Mouse (Mus musculus): ENCODE measurements around the gene Pax5. TPM values are rescaled to one million over a fixed set of nuclear protein-coding genes. Genes with fewer than 3 reads are reported as not detected.

The Pax5 gene
- polyA plus RNA-seq, 1 experiment from 2014 or later = 0.06 TPM

GRCm38 (mm10) chr4:44612392-44612791 lies 97.9 kb downstream of the Pax5 start:
- WGBS (ENCODE audit: insufficient replicate concordance) = 49% methylated on average over 3 of the region's 3 CpGs
- no peak overlapping the region for H3K27ac ChIP-seq
- no peaks in the 10 kb centered on the region for H3K9me3 ChIP-seq (replicated peaks)
- no peaks in the 10 kb centered on the region for H3K4me1 ChIP-seq
- no peaks in the 10 kb centered on the region for H3K27me3 ChIP-seq (replicated peaks)
- H3K36me3 ChIP-seq = no peaks in the 10 kb centered on the region
- H3K4me3 ChIP-seq = no peak overlapping the region
- no peak overlapping the region for H3K4me2 ChIP-seq
- no peak overlapping the region for H3K9ac ChIP-seq
- no peak for ATAC-seq

DNA sequence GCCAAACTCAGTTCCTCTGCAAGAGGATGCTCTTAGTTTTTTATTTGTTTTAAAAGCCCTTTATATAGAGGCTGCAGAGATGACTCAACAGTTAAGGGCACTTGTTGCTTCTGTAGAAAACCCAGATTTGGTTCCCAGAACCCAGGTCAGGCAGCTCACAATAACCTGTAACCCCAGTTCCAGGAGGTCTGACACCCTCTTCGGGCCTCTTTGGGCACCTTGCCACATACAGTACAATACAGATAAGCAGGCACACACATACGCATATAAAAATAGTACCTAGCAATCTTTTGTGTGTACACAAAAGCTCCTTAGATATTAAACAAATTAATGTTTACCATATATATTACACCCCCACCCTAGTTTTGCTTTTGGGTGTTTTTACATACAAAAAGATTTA lies 104.8 kb downstream of the Pax5 start:
- no peak for ATAC-seq
- Histone ChIP-seq H3K9me3 (replicated peaks) (no peaks in the 10 kb centered on the region), H3K4me3 (no peak overlapping the region), H3K36me3 (no peaks in the 10 kb centered on the region), H3K4me1 (no peaks in the 10 kb centered on the region), H3K27ac (no peak overlapping the region), H3K27me3 (replicated peaks) (no peaks in the 10 kb centered on the region), H3K9ac (no peak overlapping the region), H3K4me2 (no peak overlapping the region)
- WGBS (ENCODE audit: insufficient replicate concordance) = 63% methylated on average over 2 of the region's 2 CpGs

- H3K9me3 ChIP-seq (replicated peaks) = no peaks in the 10 kb centered on the region
- no peak for ATAC-seq
- no peak overlapping the region for H3K4me3 ChIP-seq
- H3K9ac ChIP-seq = no peak overlapping the region
- H3K4me2 ChIP-seq = no peak overlapping the region
- WGBS (ENCODE audit: insufficient replicate concordance) = 24% methylated on average over 5 of the region's 5 CpGs
- no peak overlapping the region for H3K27ac ChIP-seq
- no peaks in the 10 kb centered on the region for H3K27me3 ChIP-seq (replicated peaks)
- H3K4me1 ChIP-seq = no peaks in the 10 kb centered on the region
- H3K36me3 ChIP-seq = no peaks in the 10 kb centered on the region
Observed at GRCm38 (mm10) chr4:44602257-44602801, 108.0 kb downstream of the Pax5 start.

GRCm38 (mm10) chr4:44601370-44601769 lies 108.9 kb downstream of the Pax5 start:
- Histone ChIP-seq H3K27me3 (replicated peaks) (no peaks in the 10 kb centered on the region), H3K9ac (no peak overlapping the region), H3K9me3 (replicated peaks) (no peaks in the 10 kb centered on the region), H3K27ac (no peak overlapping the region), H3K36me3 (no peaks in the 10 kb centered on the region), H3K4me3 (no peak overlapping the region), H3K4me2 (no peak overlapping the region), H3K4me1 (no peaks in the 10 kb centered on the region)
- WGBS (ENCODE audit: insufficient replicate concordance) = 69% methylated on average over 8 of the region's 8 CpGs
- no peak for ATAC-seq

- Histone ChIP-seq H3K9me3 (replicated peaks) (no peaks in the 10 kb centered on the region), H3K36me3 (no peaks in the 10 kb centered on the region), H3K4me2 (no peak overlapping the region), H3K4me3 (no peak overlapping the region), H3K4me1 (no peaks in the 10 kb centered on the region), H3K9ac (no peak overlapping the region), H3K27me3 (replicated peaks) (no peaks in the 10 kb centered on the region), H3K27ac (no peak overlapping the region)
- ATAC-seq = no peak
- WGBS (ENCODE audit: insufficient replicate concordance) = 63% methylated on average over 5 of the region's 5 CpGs
Observed at GRCm38 (mm10) chr4:44600875-44601274, 109.4 kb downstream of the Pax5 start.

GRCm38 (mm10) chr4:44597965-44598364 lies 112.3 kb downstream of the Pax5 start:
- Histone ChIP-seq H3K36me3 (no peaks in the 10 kb centered on the region), H3K9me3 (replicated peaks) (no peaks in the 10 kb centered on the region), H3K27ac (no peak overlapping the region), H3K4me3 (no peak overlapping the region), H3K9ac (no peak overlapping the region), H3K4me1 (no peaks in the 10 kb centered on the region), H3K27me3 (replicated peaks) (no peaks in the 10 kb centered on the region), H3K4me2 (no peak overlapping the region)
- no peak for ATAC-seq
- 65% methylated on average over 9 of the region's 9 CpGs for WGBS (ENCODE audit: insufficient replicate concordance)

DNA sequence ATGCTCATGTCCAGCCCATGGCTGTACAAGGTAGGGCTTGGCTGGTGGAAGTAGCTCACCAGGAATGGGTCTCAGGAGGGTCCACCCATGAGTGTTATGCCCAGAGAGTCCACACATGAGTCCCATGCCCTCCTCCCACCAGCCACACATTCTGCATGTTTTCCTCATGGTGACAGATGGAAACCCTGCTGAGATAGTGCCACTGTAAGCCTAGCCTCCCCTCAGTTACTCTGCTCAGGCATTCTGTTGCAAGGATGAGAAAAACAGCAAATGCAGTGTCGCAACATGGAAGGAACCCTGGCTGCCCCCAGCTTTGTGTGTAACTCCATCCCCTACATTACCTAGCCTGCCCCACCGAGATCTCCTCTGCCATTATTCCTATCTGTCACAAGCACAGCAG lies 117.2 kb downstream of the Pax5 start:
- WGBS (ENCODE audit: insufficient replicate concordance) = 72% methylated on average over 2 of the region's 2 CpGs
- ATAC-seq = no peak
- no peak overlapping the region for H3K27ac ChIP-seq

GRCm38 (mm10) chr4:44582687-44583086 lies 127.6 kb downstream of the Pax5 start:
- Histone ChIP-seq H3K4me1 (no peaks in the 10 kb centered on the region), H3K36me3 (no peaks in the 10 kb centered on the region), H3K27ac (no peak overlapping the region), H3K4me3 (no peak overlapping the region), H3K9ac (no peak overlapping the region), H3K9me3 (replicated peaks) (no peaks in the 10 kb centered on the region), H3K27me3 (replicated peaks) (no peaks in the 10 kb centered on the region), H3K4me2 (no peak overlapping the region)
- no peak for ATAC-seq
- WGBS (ENCODE audit: insufficient replicate concordance) = 34% methylated on average over 4 of the region's 4 CpGs

More for the DNA sequence above, 117.2 kb downstream of the Pax5 start:
- H3K4me1 ChIP-seq = no peaks in the 10 kb centered on the region
- H3K27me3 ChIP-seq (replicated peaks) = no peaks in the 10 kb centered on the region
- no peak overlapping the region for H3K9ac ChIP-seq
- H3K4me3 ChIP-seq = no peak overlapping the region
- H3K9me3 ChIP-seq (replicated peaks) = no peaks in the 10 kb centered on the region
- H3K4me2 ChIP-seq = no peak overlapping the region
- H3K36me3 ChIP-seq = no peaks in the 10 kb centered on the region

DNA sequence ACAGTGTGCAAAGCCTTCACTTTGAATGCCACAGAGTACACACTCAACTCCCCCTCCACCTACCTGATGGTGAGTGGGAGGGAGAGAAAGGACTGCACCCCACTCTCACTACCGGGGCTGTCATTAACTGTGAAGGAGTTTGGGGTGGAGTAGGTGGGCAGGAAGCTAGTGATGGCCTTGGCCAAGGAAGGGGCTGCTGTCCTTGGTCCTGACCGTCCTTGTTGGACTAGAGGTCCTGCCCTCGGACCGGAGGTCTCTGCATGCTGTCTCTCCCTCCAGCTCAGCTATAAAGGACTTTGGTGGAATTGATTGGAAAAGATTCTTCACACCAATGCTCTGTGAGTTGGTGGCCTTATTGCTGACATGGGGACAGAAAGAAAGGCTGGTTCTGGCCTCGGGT lies 131.7 kb downstream of the Pax5 start:
- H3K27ac ChIP-seq = no peak overlapping the region
- H3K4me2 ChIP-seq = no peak overlapping the region
- ATAC-seq = no peak
- H3K36me3 ChIP-seq = no peaks in the 10 kb centered on the region
- no peak overlapping the region for H3K4me3 ChIP-seq
- no peaks in the 10 kb centered on the region; the same call in 1 of the 2 replicates for H3K27me3 ChIP-seq (replicated peaks)
- H3K9me3 ChIP-seq (replicated peaks) = no peaks in the 10 kb centered on the region
- H3K9ac ChIP-seq = no peak overlapping the region
- no peaks in the 10 kb centered on the region for H3K4me1 ChIP-seq
- 39% methylated on average over 5 of the region's 5 CpGs for WGBS (ENCODE audit: insufficient replicate concordance)

DNA sequence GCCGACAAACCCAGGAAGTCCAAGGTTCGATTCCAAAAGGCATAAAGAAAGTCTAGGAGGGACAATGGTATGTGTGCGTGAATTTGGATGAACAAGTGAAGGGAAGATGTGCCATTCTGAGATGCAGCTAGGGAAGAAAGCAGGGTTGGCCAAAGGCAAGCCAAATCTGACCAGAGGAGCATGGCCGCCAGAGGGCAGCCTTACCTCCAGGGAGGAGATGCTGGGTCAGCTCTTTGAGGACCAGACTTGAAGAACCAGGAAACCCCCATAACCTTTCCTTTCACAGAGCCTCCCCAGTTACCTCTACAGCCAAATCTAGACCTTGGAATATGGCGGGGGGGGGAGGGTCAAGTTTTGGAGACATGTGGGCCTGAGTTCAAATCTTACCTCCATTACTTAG lies 133.0 kb downstream of the Pax5 start:
- Histone ChIP-seq H3K4me1 (no peaks in the 10 kb centered on the region), H3K9me3 (replicated peaks) (no peaks in the 10 kb centered on the region), H3K9ac (no peak overlapping the region), H3K4me3 (no peak overlapping the region), H3K27me3 (replicated peaks) (no peaks in the 10 kb centered on the region; the same call in 1 of the 2 replicates), H3K36me3 (no peaks in the 10 kb centered on the region), H3K27ac (no peak overlapping the region), H3K4me2 (no peak overlapping the region)
- 36% methylated on average over 5 of the region's 5 CpGs for WGBS (ENCODE audit: insufficient replicate concordance)
- no peak for ATAC-seq

DNA sequence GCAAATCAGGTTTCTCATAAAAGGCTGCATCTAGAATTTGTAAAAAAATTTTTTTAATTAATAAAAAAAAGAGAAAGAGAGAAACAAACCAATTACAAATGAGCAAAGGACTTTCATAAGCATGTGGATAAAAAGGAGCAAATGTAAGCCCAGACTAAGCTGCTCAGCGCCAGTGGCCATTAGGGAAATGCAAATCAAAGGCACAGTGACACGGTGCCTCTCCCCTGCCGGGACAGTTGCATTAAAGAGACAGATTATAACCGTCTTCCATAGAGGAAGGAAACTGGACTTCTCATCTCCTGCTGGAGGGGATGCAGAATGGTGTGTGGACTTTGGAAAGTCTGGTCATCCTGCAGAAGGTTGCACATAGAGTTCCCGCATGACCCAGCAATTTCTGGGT lies 133.5 kb downstream of the Pax5 start:
- ATAC-seq = no peak
- H3K27me3 ChIP-seq (replicated peaks) = no peaks in the 10 kb centered on the region; the same call in 1 of the 2 replicates
- no peaks in the 10 kb centered on the region for H3K9me3 ChIP-seq (replicated peaks)
- H3K4me2 ChIP-seq = no peak overlapping the region
- H3K36me3 ChIP-seq = no peaks in the 10 kb centered on the region
- no peak overlapping the region for H3K4me3 ChIP-seq
- H3K4me1 ChIP-seq = no peaks in the 10 kb centered on the region
- 45% methylated on average over 5 of the region's 5 CpGs for WGBS (ENCODE audit: insufficient replicate concordance)
- H3K9ac ChIP-seq = no peak overlapping the region
- H3K27ac ChIP-seq = no peak overlapping the region

DNA sequence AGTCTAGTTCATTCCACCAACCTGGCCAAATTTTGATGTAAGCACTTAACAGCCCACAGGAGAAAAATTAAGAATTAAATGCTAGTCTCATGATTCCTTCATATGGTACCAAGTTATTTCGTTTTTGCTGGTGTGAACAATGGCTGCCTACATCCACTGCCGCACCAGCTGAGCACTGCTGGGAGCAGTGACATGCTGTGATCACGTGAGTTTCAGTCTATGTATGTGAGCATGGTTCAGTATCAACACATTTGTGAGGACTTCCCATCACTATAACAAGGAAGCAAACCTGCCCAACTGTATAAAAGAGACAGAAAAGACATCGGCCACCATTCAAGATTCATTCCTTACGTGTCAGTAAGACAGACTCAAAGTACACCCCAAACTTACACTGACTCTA lies 137.3 kb downstream of the Pax5 start:
- Histone ChIP-seq H3K4me2 (no peak overlapping the region), H3K27ac (no peak overlapping the region), H3K9ac (no peak overlapping the region), H3K36me3 (no peaks in the 10 kb centered on the region), H3K4me1 (no peaks in the 10 kb centered on the region), H3K9me3 (replicated peaks) (no peaks in the 10 kb centered on the region), H3K4me3 (no peak overlapping the region), H3K27me3 (replicated peaks) (no peaks in the 10 kb centered on the region; the same call in 1 of the 2 replicates)
- 62% methylated on average over 5 of the region's 5 CpGs for WGBS (ENCODE audit: insufficient replicate concordance)
- ATAC-seq = no peak

DNA sequence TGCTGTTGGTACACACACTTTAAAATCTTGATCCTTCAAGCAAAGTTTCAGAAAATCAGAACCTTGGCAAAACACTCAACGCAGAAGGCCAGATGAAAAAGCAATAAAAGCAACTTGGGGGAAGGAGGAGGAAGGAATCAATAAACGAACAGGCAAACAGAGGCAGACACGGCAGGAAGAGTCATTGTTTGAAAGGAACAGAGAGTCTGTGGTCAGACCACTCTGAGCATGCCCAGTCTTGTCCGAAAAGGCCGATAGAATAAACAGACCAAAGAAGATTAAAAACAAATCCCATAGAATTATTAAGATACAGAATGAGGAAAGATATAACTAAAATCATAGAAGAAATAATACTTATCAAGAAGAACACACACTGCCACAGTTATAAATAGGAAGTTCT lies 137.9 kb downstream of the Pax5 start:
- ATAC-seq = no peak
- Histone ChIP-seq H3K4me1 (no peaks in the 10 kb centered on the region), H3K4me3 (no peak overlapping the region), H3K9ac (no peak overlapping the region), H3K36me3 (no peaks in the 10 kb centered on the region), H3K9me3 (replicated peaks) (no peaks in the 10 kb centered on the region), H3K27me3 (replicated peaks) (no peaks in the 10 kb centered on the region; the same call in 1 of the 2 replicates), H3K4me2 (no peak overlapping the region), H3K27ac (no peak overlapping the region)
- WGBS (ENCODE audit: insufficient replicate concordance) = 46% methylated on average over 5 of the region's 5 CpGs

All from liver, embryonic 12.5 days (tissue).